Mouse (Mus musculus): ENCODE data around the gene Rars. TPM values are rescaled to one million over a fixed set of nuclear protein-coding genes. Genes with fewer than 3 reads are reported as not detected.

Rars gene
- polyA plus RNA-seq, 1 experiment from 2014 or later: 80.7 TPM

- Histone ChIP-seq H3K36me3 (no peaks in the 10 kb centered on the region), H3K27ac (no peak overlapping the region), H3K4me2 (no peak overlapping the region), H3K9ac (no peak overlapping the region), H3K27me3 (no peaks in the 10 kb centered on the region), H3K4me1 (peaks cover 15% of the 10 kb centered on the region; the same call in 1 of the 2 replicates), H3K9me3 (no peaks in the 10 kb centered on the region), H3K4me3 (no peak overlapping the region)
- ATAC-seq (ENCODE audit: borderline replicate concordance, extremely low read depth, low FRiP score, low TSS enrichment): no peak
- 75% methylated on average over 7 of the region's 7 CpGs for WGBS
Measured at GRCm38 (mm10) chr11:35760001-35760626, 74.2 kb downstream of the Rars start.

MicroRNAs encoded within 50 kb of the gene (microRNA counts, 519-probe panel; counts per million panel counts)
- microRNA mmu-miR-103: 3,454 counts per million, percentile 91 among the panel's probes with 10 or more counts

Small RNA genes within 50 kb of the gene (microRNA-seq; reads per million reads assigned to microRNA genes)
- 4.8 reads per million, percentile 20 among the genes with 10 or more reads in this experiment for gene Mir103-1

Other genes starting within 250 kb of the Rars start
- 13.4 and 13.7 TPM in 2 replicates for gene Pank3, start 65.0 kb downstream of the Rars start, polyA plus RNA-seq (2015; fragmentation: Nextera tagmentation; extraction: Ambion mirVana)
- gene Fbll1, start 35.6 kb downstream of the Rars start, polyA plus RNA-seq (2015; fragmentation: Nextera tagmentation; extraction: Ambion mirVana): 0.10 and 0.22 TPM in 2 replicates
- gene Wwc1, start 146.0 kb upstream of the Rars start, polyA plus RNA-seq (2015; fragmentation: Nextera tagmentation; extraction: Ambion mirVana): 16.2 and 16.7 TPM in 2 replicates